Mouse (Mus musculus) embryonic stem cell, embryonic (primary cell): ENCODE data around the gene Stat5a.

Experiments
- CTCF ChIA-PET, 4 experiments: fragments of 300-600 bp in 2 of 4; fragments of 350-600 bp in 2 of 4; sonication (Branson Sonifier 250); formaldehyde crosslinking; loops; one replicate each; lab custom pipeline; 2022; ENCODE audit warnings: inconsistent platforms in 2 of 4; lab: Charles Lee
- POLR2A ChIA-PET, 4 experiments: fragments of 300-600 bp in 2 of 4; fragments of 350-600 bp in 2 of 4; sonication (Branson Sonifier 250); formaldehyde crosslinking; loops; one replicate each; lab custom pipeline; 2022; ENCODE audit warnings: antibody characterized with exemption in 4 of 4, inconsistent platforms in 1 of 4; lab: Charles Lee

Gene Stat5a

DNA sequence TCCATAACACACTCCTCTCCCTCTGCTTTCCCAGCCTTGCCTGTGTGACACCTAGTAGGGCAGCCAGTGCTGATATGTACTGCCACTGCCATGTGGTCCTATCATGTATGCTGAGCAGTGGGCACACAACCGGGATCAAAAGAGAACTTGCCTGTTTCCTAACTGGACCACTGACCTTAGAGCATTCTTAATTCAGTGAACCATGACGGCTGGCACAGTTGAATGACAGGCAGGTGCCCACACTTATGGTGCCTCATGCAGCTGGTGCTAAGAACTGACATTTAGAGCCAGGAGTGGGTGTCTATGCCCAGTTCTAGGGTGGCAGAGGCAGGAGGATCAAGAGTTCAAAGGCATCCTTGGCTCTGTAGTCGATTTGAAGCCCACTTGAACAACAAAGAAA is 16.6 kb downstream of the Stat5a start:
- ChIA-PET POLR2A (no interaction called here), CTCF (no interaction called here)

DNA sequence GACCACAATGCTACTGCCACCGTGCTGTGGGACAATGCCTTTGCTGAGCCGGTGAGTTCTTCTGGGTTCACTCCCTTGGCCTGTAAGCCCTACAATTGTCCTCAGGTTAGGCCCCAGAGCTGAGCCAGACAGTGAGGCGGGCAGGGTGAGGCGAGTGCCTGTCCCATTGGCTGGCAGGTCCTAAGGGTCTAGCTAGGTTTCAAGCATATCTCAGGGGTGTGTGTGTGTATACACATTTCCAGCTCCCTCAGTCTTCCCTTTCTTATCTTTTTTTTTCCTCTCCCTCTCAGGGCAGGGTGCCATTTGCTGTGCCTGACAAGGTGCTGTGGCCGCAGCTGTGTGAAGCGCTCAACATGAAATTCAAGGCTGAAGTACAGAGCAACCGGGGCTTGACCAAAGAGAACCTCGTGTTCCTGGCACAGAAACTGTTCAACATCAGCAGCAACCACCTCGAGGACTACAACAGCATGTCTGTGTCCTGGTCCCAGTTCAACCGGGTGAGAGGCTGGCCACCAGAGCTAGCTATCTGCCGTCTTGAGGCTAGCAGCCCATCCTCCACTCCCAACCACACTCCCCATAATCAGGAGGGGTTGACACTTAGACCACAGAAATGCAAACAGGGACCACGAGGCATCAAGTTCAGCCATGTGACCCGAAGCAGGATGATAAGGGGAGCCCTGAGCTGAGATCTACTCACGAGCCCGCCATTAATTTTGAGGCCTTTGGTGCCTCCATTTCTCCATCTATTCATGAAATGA is 20.3 kb downstream of the Stat5a start:
- ChIA-PET CTCF (interaction anchor here in 2 of 4 experiments (0.5 to 0.7 kb wide), 3 partner anchors 61 to 563 kb away, joined by 3 to 7 read pairs (median 6); partner anchors contain the start of gene Rpl27 (in 1 of the 2)), POLR2A (interaction anchor here (0.7 to 2.2 kb wide), 6 partner anchors 9 to 187 kb away, joined by 3 to 13 read pairs (median 3); partner anchors contain the start of gene Stat3 (in 1 of the 4))

DNA sequence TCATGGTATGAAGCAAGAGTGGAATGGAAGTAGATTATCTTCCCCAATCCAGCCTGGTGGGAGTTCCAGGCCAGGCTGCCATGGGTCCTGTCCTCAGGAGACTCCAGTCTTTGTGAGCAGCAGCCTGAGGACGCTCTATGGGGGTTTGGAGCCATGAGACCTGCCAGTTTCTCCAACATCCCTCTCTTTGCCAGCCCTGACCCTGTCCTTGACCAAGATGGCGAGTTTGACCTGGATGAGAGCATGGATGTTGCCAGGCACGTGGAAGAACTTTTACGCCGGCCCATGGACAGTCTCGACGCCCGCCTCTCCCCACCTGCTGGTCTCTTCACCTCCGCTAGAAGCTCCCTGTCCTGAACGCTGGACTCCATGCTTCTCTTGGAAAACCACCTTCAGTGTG is 24.5 kb downstream of the Stat5a start:
- ChIA-PET CTCF (interaction anchor here in 1 of 4 experiments (0.6 kb wide), 1 partner anchor 381 kb away, joined by 3 read pairs; no protein-coding TSS in a partner anchor), POLR2A (interaction anchor here in 2 of 4 experiments (1.0 to 1.1 kb wide), 3 partner anchors 52 to 86 kb away, joined by 3 read pairs; partner anchors contain the start of gene Stat3 (in 1 of the 2))

DNA sequence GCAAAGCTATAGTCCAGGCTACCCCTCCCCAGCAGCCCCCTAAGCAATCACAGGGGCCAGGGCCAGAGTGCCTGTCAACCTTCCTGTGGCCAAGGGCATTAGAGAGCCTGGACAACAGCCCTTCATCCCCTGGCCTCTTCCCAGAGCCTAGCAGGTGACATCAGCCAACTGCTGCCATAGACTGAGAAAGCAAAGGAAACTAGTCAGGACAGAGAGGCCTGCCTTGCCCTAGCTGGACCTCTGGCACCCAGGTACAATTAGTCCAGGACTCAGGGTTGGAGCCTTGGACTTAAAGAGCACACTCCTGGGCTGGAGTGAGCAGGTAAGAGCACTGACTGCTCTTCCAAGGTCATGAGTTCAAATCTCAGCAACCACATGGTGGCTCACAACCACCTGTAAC is 26.3 kb downstream of the Stat5a start:
- ChIA-PET POLR2A (interaction anchor here in 3 of 4 experiments (0.6 to 1.7 kb wide), 6 partner anchors 12 to 557 kb away, joined by 3 to 6 read pairs (median 4); partner anchors contain the start of gene Stat3 (in 1 of the 3)), CTCF (interaction anchor here in 1 of 4 experiments (1.4 kb wide), 1 partner anchor 173 kb away, joined by 3 read pairs; no protein-coding TSS in a partner anchor)

DNA sequence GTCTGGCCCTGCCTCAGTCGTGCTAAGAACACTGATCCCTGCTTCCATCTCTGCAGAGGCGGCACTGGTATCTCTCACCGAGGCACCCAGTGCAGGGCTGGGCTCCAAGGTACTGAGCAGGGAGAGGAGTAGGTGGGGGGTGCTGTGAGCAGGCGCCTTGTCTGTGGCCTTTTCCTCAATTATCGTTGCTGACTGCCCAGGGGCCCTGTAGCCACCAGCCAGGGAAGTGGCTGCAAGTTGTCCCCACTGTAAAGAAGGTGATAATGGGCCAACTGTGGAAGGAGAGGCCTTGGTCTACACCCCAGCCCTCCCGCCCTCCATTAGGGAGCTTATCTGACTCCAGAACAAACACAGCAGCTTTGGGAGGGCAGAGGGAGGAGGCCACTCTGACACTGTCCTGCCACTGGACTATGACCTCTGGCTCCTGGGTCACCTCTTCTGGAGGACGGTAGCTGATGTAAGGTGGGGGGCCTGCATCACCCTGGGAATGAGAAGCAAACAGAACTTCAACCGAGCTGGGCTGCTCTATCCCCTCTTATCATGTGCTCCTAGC is 27.1 kb downstream of the Stat5a start:
- CTCF ChIA-PET, result no interaction called here
- POLR2A ChIA-PET, result interaction anchor here in 3 of 4 experiments (0.5 to 1.7 kb wide), 6 partner anchors 12 to 451 kb away, joined by 3 to 7 read pairs (median 4); partner anchors contain the start of gene Stat3 (in 1 of the 3)

DNA sequence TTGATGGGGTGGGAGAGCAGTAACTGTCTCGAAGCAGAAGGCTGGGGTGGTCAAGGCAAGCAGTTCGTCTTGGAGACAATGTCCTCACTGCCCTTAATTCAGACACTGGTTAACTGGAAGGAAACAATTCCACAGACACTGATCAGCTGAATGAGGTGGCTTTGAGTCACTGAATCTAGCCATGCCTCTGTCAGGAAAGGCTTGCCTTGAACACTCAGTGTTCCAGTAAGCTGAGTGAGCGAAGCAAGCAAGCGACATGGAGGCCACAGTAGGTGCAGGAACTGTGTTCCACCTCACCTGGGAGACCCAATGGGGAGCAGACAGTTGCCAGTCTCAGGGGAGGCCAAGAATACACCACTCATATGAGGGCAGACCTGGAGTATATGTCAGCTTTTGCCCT is 28.1 kb downstream of the Stat5a start:
- POLR2A ChIA-PET, result interaction anchor here in 1 of 4 experiments (0.8 kb wide), 1 partner anchor 52 kb away, joined by 4 read pairs; the partner anchor contains the start of gene Stat3
- CTCF ChIA-PET, result interaction anchor here in 1 of 4 experiments (1.4 kb wide), 1 partner anchor 22 kb away, joined by 3 read pairs; no protein-coding TSS in a partner anchor

DNA sequence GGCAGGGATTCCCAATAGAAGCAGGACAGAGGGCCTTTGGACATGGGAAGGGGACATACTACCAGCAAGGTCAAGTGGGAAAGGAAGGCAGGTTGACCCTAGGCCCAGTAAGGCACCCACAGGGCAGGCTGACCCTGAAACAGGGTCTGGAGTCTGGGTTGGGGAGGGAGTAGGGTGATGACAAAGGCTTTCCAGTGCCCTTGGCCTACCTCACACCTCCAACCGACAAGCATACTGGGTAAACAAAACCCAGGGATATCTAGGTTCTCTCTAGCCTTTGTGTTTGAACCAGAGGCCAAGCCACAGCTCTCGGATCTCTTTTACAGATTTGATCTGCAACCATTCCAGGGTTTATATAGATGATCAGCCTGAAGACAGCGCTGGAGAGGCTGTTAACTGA is 28.6 kb downstream of the Stat5a start:
- ChIA-PET CTCF (interaction anchor here in 1 of 4 experiments (1.4 kb wide), 1 partner anchor 23 kb away, joined by 3 read pairs; no protein-coding TSS in a partner anchor), POLR2A (interaction anchor here in 1 of 4 experiments (0.8 kb wide), 1 partner anchor 51 kb away, joined by 4 read pairs; the partner anchor contains the start of gene Stat3)

DNA sequence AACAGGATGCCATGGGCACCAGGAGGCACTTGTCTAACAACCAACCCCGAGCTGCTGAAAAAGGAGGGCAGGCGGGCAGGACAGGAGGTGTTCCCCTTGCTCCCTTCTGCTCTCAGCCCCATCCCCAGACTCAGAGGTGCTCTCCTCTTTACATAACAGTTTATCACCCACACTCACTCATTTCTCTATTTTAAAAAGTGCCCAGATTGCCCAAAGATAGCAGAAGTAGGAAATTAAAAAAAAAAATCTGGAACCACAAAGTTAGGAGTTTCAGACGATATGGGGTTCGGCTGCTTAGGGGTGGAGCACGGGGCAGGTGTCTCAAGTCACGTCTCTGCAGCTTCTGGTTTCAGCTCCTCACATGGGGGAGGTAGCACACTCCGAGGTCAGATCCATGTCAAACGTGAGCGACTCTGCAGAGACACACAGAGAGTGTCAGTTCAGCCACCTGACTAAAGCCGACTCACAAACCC is 29.2 kb downstream of the Stat5a start:
- ChIA-PET CTCF (interaction anchor here in 1 of 4 experiments (1.4 kb wide), 1 partner anchor 23 kb away, joined by 3 read pairs; no protein-coding TSS in a partner anchor), POLR2A (no interaction called here)

DNA sequence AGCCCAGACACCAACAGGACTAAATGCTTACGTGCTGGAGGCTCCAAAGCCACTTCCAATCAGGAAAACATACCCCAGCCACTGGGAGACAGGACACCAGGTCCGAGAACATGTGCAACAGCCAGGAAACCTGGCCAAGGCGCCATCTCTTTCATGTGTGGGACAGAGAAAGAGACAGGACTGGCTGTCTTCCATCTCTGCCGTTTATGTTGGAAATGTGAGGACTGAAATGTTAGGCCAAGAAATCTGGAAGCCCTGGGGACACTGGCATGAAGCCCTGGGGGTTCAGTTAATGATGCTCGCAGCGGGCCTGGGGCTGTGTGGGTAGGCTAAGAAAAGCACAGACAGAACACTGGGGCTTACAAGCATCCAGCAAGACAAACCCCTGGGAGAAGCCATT is 31.3 kb downstream of the Stat5a start:
- ChIA-PET POLR2A (no interaction called here), CTCF (interaction anchor here in 1 of 4 experiments (1.0 kb wide), 1 partner anchor 49 kb away, joined by 3 read pairs; the partner anchor contains the start of gene Stat3)

DNA sequence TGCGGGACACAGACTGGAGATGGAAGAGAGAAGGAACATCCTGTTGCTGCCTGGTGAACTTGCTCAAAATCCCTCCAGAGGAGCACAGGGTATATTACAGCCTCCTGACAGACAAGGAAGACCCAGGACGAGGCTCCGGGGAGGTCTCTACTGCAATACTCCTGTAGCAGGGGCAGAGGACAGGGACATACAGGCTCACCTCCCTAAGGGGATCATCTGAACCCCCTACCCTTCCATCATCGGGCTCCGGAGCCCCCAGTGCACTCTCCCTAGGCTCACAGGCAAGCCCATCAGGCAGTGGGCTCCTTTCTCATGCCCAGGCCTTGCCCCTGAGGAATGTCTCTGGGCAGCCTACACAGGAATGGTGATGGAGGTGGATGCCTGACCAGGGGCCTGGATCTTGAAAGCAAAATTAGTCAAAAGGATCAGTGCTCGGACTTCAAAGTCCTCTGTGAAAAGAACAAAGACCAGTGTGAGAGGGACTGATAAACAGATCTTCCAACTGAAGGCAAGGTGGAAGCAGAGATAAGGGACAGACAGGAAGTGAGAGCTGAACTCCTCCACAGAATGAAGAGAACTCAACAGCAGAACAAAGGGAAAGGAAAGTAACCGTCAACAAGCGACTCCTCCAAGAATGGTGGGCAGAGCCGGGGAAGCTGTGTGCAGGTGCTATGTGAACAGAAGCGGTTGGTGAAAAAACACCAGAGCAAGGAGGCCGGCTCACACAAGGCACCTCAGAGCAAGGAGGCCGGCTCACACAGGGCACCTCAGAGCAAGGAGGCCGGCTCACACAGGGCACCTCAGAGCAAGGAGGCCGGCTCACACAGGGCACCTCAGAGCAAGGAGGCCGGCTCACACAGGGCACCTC is 32.3 kb downstream of the Stat5a start:
- POLR2A ChIA-PET, result interaction anchor here in 3 of 4 experiments (0.7 to 2.6 kb wide), 5 partner anchors 11 to 87 kb away, joined by 3 to 9 read pairs (median 4); partner anchors contain the start of genes Stat3 (in 1 of the 3) and Stat5b (in 1 of the 3)
- CTCF ChIA-PET, result interaction anchor here (0.5 to 1.5 kb wide), 4 partner anchors 47 to 155 kb away, joined by 3 to 10 read pairs (median 4); partner anchors contain the start of gene Stat3 (in 1 of the 4)

DNA sequence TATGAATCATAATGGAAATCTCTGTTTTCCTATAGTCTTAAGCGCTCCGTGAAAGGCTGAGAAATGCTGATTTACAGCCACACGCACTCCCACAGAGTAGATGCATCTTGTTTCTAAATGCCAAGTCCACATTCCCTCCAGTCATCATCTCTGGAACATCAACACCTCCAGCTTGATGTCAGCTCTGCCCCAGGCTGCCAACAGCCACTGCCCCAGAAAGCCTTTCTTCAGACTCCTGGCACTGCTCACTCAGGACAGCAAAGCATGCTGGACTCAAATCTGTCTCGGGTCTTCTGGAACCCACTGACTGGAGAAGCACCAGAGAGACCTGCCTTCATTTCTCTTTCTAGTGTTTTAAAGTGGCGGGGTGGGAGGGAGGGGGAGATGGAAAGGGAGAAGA is 33.3 kb downstream of the Stat5a start:
- POLR2A ChIA-PET, result interaction anchor here in 3 of 4 experiments (0.6 to 2.6 kb wide), 5 partner anchors 12 to 257 kb away, joined by 3 to 9 read pairs (median 4); partner anchors contain the start of gene Stat3 (in 1 of the 3)
- CTCF ChIA-PET, result interaction anchor here in 1 of 4 experiments (1.2 to 1.5 kb wide), 2 partner anchors 12 to 65 kb away, joined by 3 to 4 read pairs; no protein-coding TSS in a partner anchor

DNA sequence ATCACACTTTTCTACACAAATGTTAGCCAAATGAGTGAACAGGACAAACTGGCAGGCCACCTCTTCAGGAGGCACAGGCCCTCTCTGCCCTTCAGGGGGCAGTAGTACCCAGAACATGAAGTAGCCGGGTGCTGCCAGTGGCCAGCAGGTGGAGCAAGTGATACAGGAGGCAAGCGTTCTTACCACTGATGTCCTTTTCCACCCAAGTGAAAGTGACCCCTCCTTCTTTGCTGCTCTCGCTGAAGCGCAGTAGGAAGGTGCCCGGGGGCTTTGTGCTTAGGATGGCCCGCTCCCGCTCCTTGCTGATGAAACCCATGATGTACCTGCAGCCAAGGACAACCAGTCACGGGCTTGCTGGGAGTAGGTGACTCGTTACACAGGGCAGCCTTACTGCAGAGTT is 34.3 kb downstream of the Stat5a start:
- ChIA-PET CTCF (interaction anchor here (0.6 to 2.0 kb wide), 12 partner anchors 13 to 407 kb away, joined by 3 to 10 read pairs (median 4); partner anchors contain the start of gene Stat3 (in 1 of the 4)), POLR2A (interaction anchor here in 2 of 4 experiments (1.3 to 2.6 kb wide), 4 partner anchors 12 to 155 kb away, joined by 3 to 9 read pairs (median 6); partner anchors contain the start of genes Rab5c (in 1 of the 2) and Stat3 (in 1 of the 2))

DNA sequence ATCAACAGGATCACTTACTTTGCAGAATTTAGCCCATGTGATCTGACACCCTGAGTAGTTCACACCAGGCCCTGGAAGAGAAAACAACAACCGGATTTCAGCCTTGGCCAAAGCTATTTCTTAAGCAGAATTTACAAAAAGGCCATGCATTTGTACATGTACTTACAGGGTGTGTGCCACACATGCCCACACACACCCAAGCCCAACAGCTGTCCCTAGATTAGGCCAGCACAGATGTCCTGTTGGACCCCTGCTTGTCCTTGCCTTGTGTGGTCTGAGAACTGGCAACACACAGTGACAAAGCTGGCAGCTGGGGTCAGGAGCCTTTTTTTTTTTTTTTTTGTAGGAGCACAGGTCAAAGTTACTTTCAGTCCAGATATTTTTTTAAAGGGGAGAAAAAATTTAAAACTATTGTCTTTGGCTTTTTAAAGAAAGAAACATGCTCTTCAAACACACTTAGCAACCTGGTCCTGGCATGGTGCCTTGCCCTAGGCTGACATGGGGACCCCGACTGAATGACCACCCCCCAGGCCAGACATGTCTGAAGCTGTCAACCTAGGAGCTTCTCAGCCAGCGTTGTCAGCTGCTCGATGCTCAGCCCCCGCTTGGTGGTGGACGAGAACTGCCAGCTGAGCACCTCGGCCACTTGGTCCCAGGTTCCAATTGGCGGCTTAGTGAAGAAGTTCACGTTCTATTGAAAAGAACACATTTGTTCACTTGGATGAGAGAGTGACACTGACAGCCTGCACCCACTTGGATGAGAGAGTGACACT is 35.2 kb downstream of the Stat5a start:
- POLR2A ChIA-PET, result interaction anchor here in 2 of 4 experiments (0.6 to 2.6 kb wide), 8 partner anchors 11 to 282 kb away, joined by 3 to 9 read pairs (median 4); partner anchors contain the start of genes Rab5c (in 1 of the 2) and Stat3 (in 1 of the 2)
- CTCF ChIA-PET, result interaction anchor here (0.6 to 2.0 kb wide), 13 partner anchors 41 to 407 kb away, joined by 3 to 10 read pairs (median 4); partner anchors contain the start of gene Stat3 (in 1 of the 4)

DNA sequence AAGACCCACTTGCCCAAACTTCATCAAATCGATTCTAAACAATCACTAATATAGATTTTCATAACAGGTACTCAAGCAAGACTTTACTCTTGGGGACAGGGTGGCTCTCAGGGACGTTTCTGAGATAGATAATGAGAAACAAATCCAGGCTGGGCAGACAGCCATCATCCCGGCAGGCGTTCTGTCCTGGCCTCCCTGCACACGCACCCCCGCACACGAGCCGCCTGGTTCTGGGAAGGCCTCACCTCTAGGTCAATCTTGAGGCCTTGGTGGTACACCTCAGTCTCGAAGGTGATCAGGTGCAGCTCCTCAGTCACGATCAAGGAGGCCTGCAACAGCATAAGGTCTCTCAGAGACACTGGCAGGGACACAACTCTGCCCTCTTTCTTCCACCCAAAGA is 36.9 kb downstream of the Stat5a start:
- CTCF ChIA-PET, result no interaction called here
- POLR2A ChIA-PET, result interaction anchor here in 1 of 4 experiments (1.5 kb wide), 1 partner anchor 14 kb away, joined by 3 read pairs; no protein-coding TSS in a partner anchor

DNA sequence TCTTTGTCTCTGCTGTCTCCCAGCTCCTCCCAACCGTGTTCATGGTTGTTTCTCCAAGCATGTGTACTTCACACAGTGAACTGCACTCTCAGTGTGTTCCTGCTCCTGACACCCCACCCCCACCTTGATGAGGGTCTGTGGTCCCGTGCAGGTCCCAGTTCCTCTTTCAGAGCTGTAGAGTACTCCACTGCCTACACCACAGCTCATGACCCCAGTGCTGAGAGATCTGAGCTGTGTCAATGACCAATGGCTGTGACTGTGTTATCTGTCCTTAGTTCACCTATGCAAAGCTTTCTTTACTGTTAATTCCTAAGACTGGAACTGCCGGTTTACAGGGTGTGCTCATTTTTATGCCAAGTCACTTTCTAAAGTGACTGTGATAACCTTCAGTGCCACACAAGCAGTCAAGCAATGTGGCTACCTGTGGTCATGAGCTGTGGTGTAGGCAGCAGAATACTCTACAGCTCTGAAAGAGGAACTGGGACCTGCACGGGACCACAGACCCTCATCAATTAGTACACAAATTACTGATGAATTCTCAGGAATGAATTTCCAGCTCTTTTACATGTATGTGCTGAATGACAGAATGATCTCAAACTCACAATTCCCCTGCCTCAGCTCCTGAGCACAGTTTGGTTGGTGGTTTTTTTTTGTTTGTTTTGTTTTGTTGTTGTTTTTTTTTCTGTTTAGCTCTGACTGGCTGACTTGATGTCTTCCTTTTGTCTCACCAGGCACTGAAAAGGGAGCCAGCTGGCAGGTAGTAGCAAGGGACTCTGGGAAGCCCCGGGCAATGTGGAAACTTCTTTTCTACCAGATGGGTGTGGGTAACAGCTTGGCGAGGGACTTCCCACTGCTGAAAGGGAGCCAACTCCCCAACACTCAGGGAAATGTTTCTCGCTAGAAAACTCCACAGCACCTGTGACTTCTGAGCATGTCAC is 38.4 kb downstream of the Stat5a start:
- POLR2A ChIA-PET, result interaction anchor here (0.7 to 4.0 kb wide), 10 partner anchors 12 to 107 kb away, joined by 3 to 20 read pairs (median 4); partner anchors contain the start of gene Stat3 (in 3 of the 4)
- CTCF ChIA-PET, result interaction anchor here in 2 of 4 experiments (0.6 to 1.5 kb wide), 4 partner anchors 43 to 234 kb away, joined by 3 to 11 read pairs (median 4); no protein-coding TSS in a partner anchor
